Mouse (Mus musculus) left cerebral cortex, adult 2 months (tissue): ENCODE results near the gene Gtdc1. TPM values are rescaled to one million over a fixed set of nuclear protein-coding genes. Genes with fewer than 3 reads are reported as not detected.

Experiments
- DNase-seq, 2 experiments: peaks; one replicate each; pipeline ENCODE4 v3.0.0; 2021 to 2022; ENCODE audit warnings: low spot score in 2 of 2, mixed read lengths in 1 of 2; ENCODE audit errors: extremely low spot score in 1 of 2
- H3K27ac ChIP-seq: fragments of 200-600 bp; 2 replicates; pipeline ENCODE4 v1.8.1; 2022
- H3K4me3 ChIP-seq: fragments of 200-600 bp; 2 replicates; pipeline ENCODE4 v1.8.1; 2022
- CTCF ChIP-seq: fragments of 200-600 bp; IDR thresholded peaks from 2 replicates; pipeline ENCODE4 v1.8.1; 2022; ENCODE audit warnings: antibody characterized with exemption, mild to moderate bottlenecking, moderate library complexity
- intact Hi-C: fragments of 180-260 bp; cut with DNase I; formaldehyde crosslinking; loops from one replicate; pipeline ENCODE4 v1.15.1; 2025
- total RNA-seq, 2 experiments: library from RNA; stranded (reverse); gene quantifications; 2 replicates each; pipeline ENCODE4 v1.2.3; 2021

Gtdc1 gene
- total RNA-seq, 2 experiments from 2014 or later, result 81.9 to 89.9 TPM

DNA sequence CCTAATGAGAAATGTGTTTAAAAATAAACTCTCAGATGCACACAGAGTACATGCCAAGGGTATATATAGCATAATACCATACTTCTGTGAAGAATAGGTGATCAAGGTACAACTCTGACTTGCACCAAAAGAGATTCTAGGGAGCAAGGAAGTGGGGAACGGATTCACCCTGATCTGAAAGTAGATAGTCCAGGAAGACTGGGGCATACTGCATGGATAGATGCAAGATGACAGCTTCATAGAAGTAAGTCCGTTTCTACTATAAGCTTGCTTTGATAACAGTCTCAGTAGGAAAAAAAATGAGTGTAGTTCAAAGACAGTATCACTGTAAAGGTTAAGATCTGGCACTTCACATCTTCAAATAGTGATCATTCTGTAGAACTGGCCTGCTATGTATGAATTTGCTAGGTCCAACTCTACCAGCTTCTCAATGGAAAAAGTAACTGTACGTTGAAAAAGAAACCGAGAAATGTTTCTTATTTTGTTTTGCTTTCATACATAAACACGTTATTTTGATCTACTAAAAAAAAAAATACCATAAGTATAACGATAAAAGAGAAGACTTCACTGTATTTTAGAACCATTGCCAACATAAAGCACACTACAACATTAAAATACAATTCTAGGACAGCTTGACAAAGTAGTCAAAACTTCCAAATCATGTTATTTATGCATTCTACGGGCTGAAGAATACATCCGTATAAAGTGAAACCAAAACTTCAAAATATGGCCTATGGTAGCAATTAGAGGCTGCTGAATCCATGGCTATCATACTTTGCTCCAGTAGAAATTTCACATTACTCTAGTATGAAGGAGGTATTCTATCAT, 4.2 kb downstream of the Gtdc1 start:
- no peak overlapping the region for H3K27ac ChIP-seq
- H3K4me3 ChIP-seq, result peak overlapping the region; percentile 1; the same call in 1 of the 2 replicates
- TF ChIP-seq CTCF, result no peak
- no peak for DNase-seq
- intact Hi-C loops, result no loop called here

DNA sequence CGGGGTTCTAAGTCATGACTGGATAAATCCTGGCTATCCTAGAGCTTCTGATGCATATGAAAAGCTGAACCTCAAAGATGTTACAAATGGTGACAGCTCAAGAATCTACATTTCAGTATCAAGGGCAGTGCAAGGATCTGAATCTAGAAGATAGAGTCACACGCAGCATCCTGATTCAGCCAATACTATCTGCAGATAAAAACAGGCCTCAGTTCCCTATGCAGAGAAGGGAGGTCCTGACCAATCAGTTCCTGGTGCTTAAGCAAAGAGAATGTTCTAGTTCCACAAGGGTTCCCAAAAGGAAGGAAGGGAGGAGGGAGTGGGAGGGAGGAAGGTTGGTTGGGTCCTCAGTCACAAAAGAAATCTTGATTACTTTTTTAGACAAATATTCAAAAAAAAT, 5.0 kb downstream of the Gtdc1 start:
- no peak for DNase-seq
- no peak for TF ChIP-seq CTCF
- intact Hi-C loops, result no loop called here

DNA sequence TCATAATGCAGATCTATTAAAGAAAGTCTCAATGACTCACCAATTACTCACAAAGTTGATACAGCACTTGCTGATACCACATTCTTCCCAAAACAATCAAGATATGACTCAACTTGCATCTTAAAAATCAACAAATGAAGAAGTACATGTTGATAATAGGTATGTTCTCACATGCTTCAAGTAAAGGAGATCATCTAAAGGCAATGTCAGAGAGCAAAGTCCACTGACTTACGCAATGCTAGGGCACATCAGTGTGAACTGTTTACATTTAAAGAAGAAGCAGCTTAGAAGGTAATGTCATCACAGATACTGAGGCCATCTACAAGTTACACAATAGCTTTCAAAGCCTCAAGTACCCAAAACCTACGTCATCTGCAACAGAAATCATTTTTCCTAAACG, 7.0 kb downstream of the Gtdc1 start:
- no peak overlapping the region for H3K27ac ChIP-seq
- no peak overlapping the region for H3K4me3 ChIP-seq
- DNase-seq, result no peak
- intact Hi-C loops, result no loop called here
- TF ChIP-seq CTCF, result no peak

More for the DNA sequence above, 5.0 kb downstream of the Gtdc1 start:
- Histone ChIP-seq H3K27ac (no peak overlapping the region), H3K4me3 (no peak overlapping the region)

DNA sequence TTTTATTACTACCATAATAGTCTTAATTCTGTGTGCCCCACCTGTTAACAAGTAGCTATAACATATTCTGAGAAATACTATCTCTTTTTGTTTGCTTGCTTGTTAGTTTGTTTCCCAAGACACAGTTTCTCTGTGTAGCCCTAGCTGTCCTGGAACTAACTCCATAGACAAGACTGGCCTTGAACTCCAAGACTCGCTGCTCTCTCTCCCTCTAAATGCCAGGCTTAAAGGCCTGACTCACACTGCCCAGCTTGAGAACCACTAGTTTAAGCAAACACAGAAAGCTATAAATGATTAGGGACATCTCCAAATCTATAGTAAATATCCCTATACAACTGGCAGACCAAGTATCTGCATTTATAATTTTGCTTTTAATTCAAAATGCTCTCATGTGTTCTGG, 8.1 kb downstream of the Gtdc1 start:
- no peak for DNase-seq
- no peak overlapping the region for H3K4me3 ChIP-seq
- intact Hi-C loops, result no loop called here
- TF ChIP-seq CTCF, result no peak
- no peak overlapping the region for H3K27ac ChIP-seq

DNA sequence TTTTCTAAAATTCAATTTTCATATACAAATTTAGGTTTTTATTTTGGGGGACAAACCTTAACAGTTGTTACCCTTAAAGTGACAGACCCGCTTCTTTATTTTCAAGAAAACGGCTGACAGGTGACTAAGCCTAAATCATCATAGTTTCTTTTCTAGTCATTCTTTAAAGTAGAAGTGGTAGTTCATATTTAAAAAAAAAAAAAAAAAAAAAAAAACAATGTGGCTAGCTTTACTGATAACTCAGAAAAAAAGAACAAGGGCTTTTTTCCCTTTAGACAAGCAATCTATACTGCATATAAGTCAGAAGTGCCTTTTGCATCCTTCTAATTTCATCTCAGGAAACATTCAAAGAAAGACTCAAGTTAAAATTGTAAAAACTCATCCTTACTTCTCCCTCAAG, 8.7 kb downstream of the Gtdc1 start:
- no peak for TF ChIP-seq CTCF
- Histone ChIP-seq H3K27ac (no peak overlapping the region), H3K4me3 (no peak overlapping the region)
- intact Hi-C loops, result no loop called here
- DNase-seq, result no peak

DNA sequence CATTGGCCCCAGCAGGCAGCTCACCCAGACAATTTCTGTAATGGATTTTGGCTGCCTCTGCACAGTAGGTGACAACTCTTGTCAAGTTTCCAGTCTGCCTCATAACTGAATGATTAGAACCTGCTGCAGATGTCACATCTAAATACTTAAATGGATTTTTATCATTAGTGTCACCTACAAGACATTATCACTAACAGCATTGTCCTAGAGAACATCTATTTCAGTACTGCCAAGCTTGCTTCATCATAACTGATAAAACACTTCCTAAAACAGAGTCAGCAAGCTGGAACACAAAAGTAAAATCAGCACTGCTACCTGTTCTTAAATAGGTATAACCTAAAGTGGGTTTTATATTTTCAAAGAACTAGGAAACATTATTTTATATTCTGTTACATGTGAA, 11.2 kb downstream of the Gtdc1 start:
- no peak overlapping the region for H3K27ac ChIP-seq
- intact Hi-C loops, result no loop called here
- TF ChIP-seq CTCF, result no peak
- DNase-seq, result no peak
- no peak overlapping the region for H3K4me3 ChIP-seq

DNA sequence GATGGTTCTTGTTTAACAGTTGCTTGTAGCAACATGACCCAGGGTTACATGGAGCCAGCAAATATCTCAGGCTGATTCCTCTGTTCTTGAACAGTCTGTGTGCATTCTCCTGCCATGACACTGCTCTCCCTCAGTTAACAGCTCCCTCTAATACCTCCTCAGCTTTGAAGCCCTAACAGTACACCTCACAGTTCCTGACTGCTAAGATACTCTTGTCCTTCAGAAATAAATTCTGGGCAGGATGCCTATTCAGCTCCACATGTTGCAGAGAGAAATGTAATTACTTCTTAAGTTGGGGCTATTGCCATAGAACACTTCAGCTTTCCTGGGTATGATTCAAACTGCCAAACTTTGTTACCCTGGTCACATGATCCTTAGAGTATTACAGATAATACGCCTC, 29.7 kb downstream of the Gtdc1 start:
- DNase-seq, result no peak
- no peak for TF ChIP-seq CTCF
- H3K27ac ChIP-seq, result no peak overlapping the region
- intact Hi-C loops, result no loop called here
- H3K4me3 ChIP-seq, result no peak overlapping the region

DNA sequence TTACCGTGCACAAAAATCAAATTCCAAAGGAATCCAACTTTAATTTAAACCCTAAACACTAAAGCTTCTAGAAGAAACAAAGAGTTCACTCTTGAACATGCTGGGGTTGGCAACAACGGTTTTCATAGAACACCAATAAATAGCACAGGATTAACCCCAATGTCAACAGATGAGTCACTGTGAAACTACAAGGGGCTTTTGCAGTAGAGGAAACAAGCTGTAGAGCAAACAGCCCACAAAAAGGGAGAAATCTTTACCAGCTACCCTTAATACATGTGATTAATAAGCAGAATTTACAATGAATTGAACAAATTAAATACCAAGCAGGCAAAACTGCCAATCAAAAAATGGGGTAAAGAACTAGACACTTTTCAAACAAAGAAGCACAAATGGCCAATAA, 53.7 kb downstream of the Gtdc1 start:
- no peak for DNase-seq
- intact Hi-C loops, result no loop called here
- Histone ChIP-seq H3K27ac (no peak overlapping the region), H3K4me3 (no peak overlapping the region)
- TF ChIP-seq CTCF, result no peak

DNA sequence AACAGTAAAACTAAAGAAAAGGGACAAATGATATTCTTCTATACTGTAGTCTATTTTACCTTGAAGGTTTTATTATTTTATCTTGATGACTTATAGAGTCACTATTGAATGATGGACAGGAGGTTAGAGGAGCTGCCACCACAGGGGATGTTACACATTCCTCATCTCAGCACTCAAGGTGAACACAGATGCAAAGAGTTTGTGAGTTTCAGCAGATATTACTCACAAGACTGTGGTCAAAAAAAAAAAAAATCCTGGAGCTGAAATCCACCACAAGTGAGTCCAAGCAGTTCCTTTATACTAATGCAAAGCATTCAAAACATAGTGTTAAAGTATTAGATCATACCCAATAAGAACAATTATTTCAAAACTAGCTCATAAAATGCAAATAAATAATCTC, 62.7 kb downstream of the Gtdc1 start:
- TF ChIP-seq CTCF, result no peak
- Histone ChIP-seq H3K4me3 (no peak overlapping the region), H3K27ac (no peak overlapping the region)
- intact Hi-C loops, result no loop called here
- no peak for DNase-seq

DNA sequence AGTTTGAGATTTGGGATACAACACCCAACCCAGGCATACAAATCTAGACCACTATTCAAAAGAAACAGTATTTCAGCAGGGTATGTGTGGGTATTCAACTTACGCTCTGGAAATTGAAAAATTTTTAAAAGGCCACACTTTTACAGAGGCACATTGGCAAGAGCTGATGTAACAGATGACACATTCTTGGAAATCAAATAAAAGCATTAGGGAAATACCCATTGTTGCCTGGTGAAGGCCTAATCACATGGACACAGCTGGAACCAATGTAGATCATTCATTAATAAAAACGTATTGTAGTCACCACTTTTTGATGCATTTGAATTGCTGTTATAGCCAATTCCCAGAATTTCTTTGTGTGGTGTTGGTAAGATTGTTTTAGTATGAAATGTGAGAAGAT, 73.0 kb downstream of the Gtdc1 start:
- Histone ChIP-seq H3K4me3 (no peak overlapping the region), H3K27ac (no peak overlapping the region)
- intact Hi-C loops, result no loop called here
- TF ChIP-seq CTCF, result no peak
- no peak for DNase-seq

DNA sequence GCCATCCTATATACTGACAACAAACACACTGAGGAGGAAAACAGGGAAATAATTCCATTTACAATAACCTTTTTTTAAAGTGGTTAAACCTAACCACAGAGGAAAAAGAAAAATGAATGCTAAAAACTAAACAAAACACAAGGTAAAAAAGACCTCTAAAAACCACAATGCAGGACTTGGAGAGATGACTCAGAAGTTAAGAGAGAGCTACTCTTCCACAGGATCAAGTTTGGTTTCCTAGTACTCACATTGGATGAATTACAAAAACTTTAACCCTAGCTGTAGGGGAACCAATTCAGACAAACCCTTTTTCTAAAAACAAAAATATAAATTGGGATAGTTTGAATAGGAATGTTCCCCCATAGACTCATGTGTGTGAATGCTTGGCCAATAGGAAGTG, 77.8 kb downstream of the Gtdc1 start:
- TF ChIP-seq CTCF, result no peak
- no peak for DNase-seq
- Histone ChIP-seq H3K4me3 (no peak overlapping the region), H3K27ac (no peak overlapping the region)
- intact Hi-C loops, result no loop called here

DNA sequence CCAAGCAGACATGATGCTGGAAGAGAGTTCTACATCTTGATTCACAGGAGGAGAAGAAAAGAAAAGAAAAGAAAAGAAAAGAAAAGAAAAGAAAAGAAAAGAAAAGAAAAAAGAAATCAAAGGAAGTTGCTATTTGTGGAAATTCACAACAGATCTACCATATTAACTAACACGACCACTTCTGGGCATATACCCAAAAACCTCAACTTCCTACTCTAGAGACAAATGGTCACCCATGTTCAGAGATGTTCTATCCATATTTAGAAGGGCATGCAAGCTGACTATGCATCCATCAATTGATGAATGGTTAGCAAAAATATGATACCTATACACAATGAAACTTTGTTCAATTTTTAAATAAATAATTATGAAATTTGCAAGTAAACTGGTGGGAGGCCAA, 79.3 kb downstream of the Gtdc1 start:
- TF ChIP-seq CTCF, result no peak
- DNase-seq, result no peak
- intact Hi-C loops, result no loop called here
- Histone ChIP-seq H3K27ac (no peak overlapping the region), H3K4me3 (no peak overlapping the region)

DNA sequence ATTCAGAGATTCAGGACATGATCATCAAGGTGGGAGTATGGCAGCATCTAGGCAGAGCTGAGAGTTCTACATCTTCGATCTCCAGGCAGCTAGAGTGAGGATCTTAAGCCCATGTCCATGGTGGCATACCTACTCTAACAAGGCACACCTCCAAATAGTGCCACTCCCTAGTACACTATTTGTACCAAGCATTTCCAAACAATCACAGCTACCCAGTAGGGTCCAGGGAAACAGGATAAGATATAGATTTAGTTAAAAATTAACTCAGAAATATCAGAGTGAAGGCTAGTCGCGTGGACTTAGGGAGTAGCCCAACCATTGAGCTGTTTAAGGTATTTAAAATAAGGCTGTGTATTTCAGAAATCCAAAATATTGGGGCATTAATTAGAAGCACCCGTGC, 82.0 kb downstream of the Gtdc1 start:
- no peak for DNase-seq
- no peak for TF ChIP-seq CTCF
- Histone ChIP-seq H3K27ac (no peak overlapping the region), H3K4me3 (no peak overlapping the region)
- intact Hi-C loops, result no loop called here
